Mouse (Mus musculus): ENCODE data around the gene Spata46. TPM values are rescaled to one million over a fixed set of nuclear protein-coding genes. Genes with fewer than 3 reads are reported as not detected.

Spata46 gene
- polyA plus RNA-seq, 1 experiment from 2014 or later = 1.9 TPM

- H3K4me1 ChIP-seq = no peaks in the 10 kb centered on the region
These were observed 5.5 kb upstream of the Spata46 start for GRCm38 (mm10) chr1:170303103-170303502.

DNA sequence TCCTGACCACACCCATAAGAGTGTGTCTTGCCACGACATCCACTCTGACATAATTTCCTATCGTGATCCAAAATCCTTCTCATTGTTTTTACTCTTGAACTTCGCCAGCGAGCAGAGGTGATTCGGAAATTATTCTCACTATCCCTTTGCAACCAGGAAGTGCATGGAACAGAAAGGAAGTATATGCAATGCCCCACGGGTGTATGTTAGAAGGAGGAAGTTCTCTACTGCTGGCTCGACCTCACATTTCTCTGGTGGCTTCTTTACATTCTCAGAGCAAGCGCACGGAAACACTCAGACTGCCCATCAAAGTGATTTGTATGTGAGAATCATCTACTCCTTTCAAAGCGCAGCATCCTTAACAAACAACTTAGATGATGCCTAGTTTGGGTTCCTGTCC, 3.6 kb upstream of the Spata46 start:
- Histone ChIP-seq H3K4me3 (replicated peaks) (no peak overlapping the region), H3K27me3 (replicated peaks) (no peaks in the 10 kb centered on the region), H3K9ac (no peak overlapping the region), H3K4me2 (no peak overlapping the region), H3K4me1 (no peaks in the 10 kb centered on the region), H3K36me3 (no peaks in the 10 kb centered on the region), H3K27ac (no peak overlapping the region), H3K9me3 (no peaks in the 10 kb centered on the region)
- WGBS = 77% methylated on average over 10 of the region's 10 CpGs
- ATAC-seq (ENCODE audit: insufficient read depth, low FRiP score, low read depth) = no peak

More at GRCm38 (mm10) chr1:170303103-170303502, 5.5 kb upstream of the Spata46 start:
- H3K4me2 ChIP-seq = no peak overlapping the region
- no peak overlapping the region for H3K9ac ChIP-seq
- no peaks in the 10 kb centered on the region for H3K36me3 ChIP-seq
- H3K27ac ChIP-seq = no peak overlapping the region
- ATAC-seq (ENCODE audit: insufficient read depth, low FRiP score, low read depth) = no peak
- H3K4me3 ChIP-seq (replicated peaks) = no peak overlapping the region
- H3K27me3 ChIP-seq (replicated peaks) = no peaks in the 10 kb centered on the region
- no peaks in the 10 kb centered on the region for H3K9me3 ChIP-seq
- WGBS = 84% methylated on average over 6 of the region's 6 CpGs

DNA sequence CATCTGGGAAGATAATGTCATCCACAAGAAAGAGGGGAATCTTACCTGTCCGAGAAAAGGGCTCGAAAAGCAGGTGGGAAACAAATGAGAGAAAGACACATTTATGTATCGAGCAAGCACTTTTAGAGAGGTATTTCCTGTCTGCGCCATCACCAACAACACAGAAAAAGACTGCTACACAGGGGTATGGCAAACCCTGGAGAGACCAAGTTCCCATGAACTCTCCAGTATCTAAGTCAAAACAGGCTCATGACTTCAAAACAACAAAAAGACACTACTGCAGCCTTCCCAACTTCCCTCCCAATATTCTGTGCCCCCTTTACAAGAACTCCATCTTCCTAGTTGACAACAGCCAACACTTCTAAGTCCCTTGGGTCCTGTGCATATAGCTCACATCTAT, 2.4 kb upstream of the Spata46 start, which contains the start of gene Gm7694:
Gene Gm7694, minus strand, starts transcription at position 101 of the 400 bp plus-strand sequence.
- H3K27me3 ChIP-seq (replicated peaks) = no peaks in the 10 kb centered on the region
- H3K9me3 ChIP-seq = no peaks in the 10 kb centered on the region
- 95% methylated on average over 4 of the region's 4 CpGs for WGBS
- H3K9ac ChIP-seq = no peak within 1 kb of the TSS
- H3K27ac ChIP-seq = no peak within 1 kb of the TSS
- no peaks in the 10 kb centered on the region for H3K36me3 ChIP-seq
- no peaks in the 10 kb centered on the region for H3K4me1 ChIP-seq
- H3K4me3 ChIP-seq (replicated peaks) = no peak within 1 kb of the TSS
- H3K4me2 ChIP-seq = no peak within 1 kb of the TSS
- ATAC-seq (ENCODE audit: insufficient read depth, low FRiP score, low read depth) = no peak

GRCm38 (mm10) chr1:170311431-170311830, 2.8 kb downstream of the Spata46 start:
- no peak for ATAC-seq (ENCODE audit: insufficient read depth, low FRiP score, low read depth)
- Histone ChIP-seq H3K4me1 (no peaks in the 10 kb centered on the region), H3K4me3 (replicated peaks) (no peak overlapping the region), H3K9ac (no peak overlapping the region), H3K4me2 (no peak overlapping the region), H3K9me3 (no peaks in the 10 kb centered on the region), H3K27ac (no peak overlapping the region), H3K27me3 (replicated peaks) (no peaks in the 10 kb centered on the region), H3K36me3 (no peaks in the 10 kb centered on the region)
- WGBS = 77% methylated on average over 6 of the region's 6 CpGs

DNA sequence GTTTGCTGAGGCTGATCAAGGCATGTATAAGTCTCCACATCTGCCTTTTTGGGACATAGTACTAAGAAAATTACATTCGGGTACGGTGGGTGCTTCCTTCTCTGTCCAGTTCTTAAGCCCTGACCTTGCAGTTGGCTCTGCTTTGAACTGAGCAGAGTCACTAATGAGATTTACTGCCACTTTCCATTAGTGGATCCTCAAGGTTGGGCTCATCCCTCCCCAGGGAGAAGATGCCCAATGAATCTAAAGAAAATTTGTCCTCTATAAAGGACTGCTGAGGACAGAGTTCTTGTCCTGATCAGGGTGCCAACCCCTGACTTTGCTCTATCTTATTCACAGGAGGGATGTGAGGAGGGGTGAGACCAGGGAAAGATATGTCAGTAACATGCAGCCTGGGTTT, 13.4 kb downstream of the Spata46 start:
- Histone ChIP-seq H3K4me2 (no peak overlapping the region), H3K27me3 (replicated peaks) (no peaks in the 10 kb centered on the region), H3K4me1 (no peaks in the 10 kb centered on the region), H3K4me3 (replicated peaks) (no peak overlapping the region), H3K36me3 (no peaks in the 10 kb centered on the region), H3K9ac (no peak overlapping the region), H3K9me3 (no peaks in the 10 kb centered on the region), H3K27ac (no peak overlapping the region)
- 89% methylated on average over 2 of the region's 2 CpGs for WGBS
- ATAC-seq (ENCODE audit: insufficient read depth, low FRiP score, low read depth) = no peak

GRCm38 (mm10) chr1:170323001-170323400, 14.4 kb downstream of the Spata46 start:
- Histone ChIP-seq H3K27me3 (replicated peaks) (no peaks in the 10 kb centered on the region), H3K9ac (no peak overlapping the region), H3K4me3 (replicated peaks) (no peak overlapping the region), H3K27ac (no peak overlapping the region), H3K36me3 (no peaks in the 10 kb centered on the region), H3K4me1 (no peaks in the 10 kb centered on the region), H3K4me2 (no peak overlapping the region), H3K9me3 (no peaks in the 10 kb centered on the region)
- no peak for ATAC-seq (ENCODE audit: insufficient read depth, low FRiP score, low read depth)
- 88% methylated on average over 10 of the region's 10 CpGs for WGBS

DNA sequence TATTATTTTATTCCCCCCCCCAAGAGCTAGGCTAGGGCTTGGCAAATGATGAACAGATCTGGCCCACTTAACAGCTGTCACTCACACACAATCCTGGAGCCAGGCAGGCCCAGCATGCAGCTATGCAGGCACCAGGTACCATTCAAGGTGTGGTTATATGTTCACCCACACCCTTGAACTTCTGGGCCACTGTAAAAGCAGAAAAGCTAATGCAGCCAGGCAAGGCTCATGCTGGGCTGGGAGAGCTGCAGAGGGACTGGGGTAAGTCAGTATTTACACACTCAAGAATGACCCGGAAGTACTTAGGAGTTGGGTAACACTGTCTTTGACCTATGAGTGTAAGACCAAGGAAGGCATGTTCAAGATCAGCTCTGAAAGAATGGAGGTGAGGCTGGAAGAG, 15.7 kb downstream of the Spata46 start:
- Histone ChIP-seq H3K9ac (no peak overlapping the region), H3K9me3 (no peaks in the 10 kb centered on the region), H3K27me3 (replicated peaks) (no peaks in the 10 kb centered on the region), H3K4me1 (no peaks in the 10 kb centered on the region), H3K27ac (no peak overlapping the region), H3K4me2 (no peak overlapping the region), H3K4me3 (replicated peaks) (no peak overlapping the region), H3K36me3 (no peaks in the 10 kb centered on the region)
- no peak for ATAC-seq (ENCODE audit: insufficient read depth, low FRiP score, low read depth)
- 76% methylated on average over 1 of the region's 1 CpGs for WGBS

- H3K36me3 ChIP-seq = no peaks in the 10 kb centered on the region
- no peak overlapping the region for H3K27ac ChIP-seq
- WGBS = 87% methylated on average over 4 of the region's 4 CpGs
- no peak overlapping the region for H3K4me2 ChIP-seq
- no peak for ATAC-seq (ENCODE audit: insufficient read depth, low FRiP score, low read depth)
- H3K27me3 ChIP-seq (replicated peaks) = no peaks in the 10 kb centered on the region
- no peaks in the 10 kb centered on the region for H3K4me1 ChIP-seq
- no peak overlapping the region for H3K4me3 ChIP-seq (replicated peaks)
- H3K9me3 ChIP-seq = no peaks in the 10 kb centered on the region
- no peak overlapping the region for H3K9ac ChIP-seq
These were observed 16.7 kb downstream of the Spata46 start for GRCm38 (mm10) chr1:170325277-170325676.

- no peak overlapping the region for H3K9ac ChIP-seq
- H3K27ac ChIP-seq = no peak overlapping the region
- no peaks in the 10 kb centered on the region for H3K4me1 ChIP-seq
- no peaks in the 10 kb centered on the region for H3K27me3 ChIP-seq (replicated peaks)
- H3K36me3 ChIP-seq = no peaks in the 10 kb centered on the region
- H3K4me2 ChIP-seq = no peak overlapping the region
- no peak for ATAC-seq (ENCODE audit: insufficient read depth, low FRiP score, low read depth)
- no peak overlapping the region for H3K4me3 ChIP-seq (replicated peaks)
- WGBS = 54% methylated on average over 6 of the region's 6 CpGs
- H3K9me3 ChIP-seq = no peaks in the 10 kb centered on the region
These were observed 23.3 kb downstream of the Spata46 start for GRCm38 (mm10) chr1:170331926-170332325.

- WGBS = 77% methylated on average over 4 of the region's 4 CpGs
- no peak for ATAC-seq (ENCODE audit: insufficient read depth, low FRiP score, low read depth)
- no peaks in the 10 kb centered on the region for H3K36me3 ChIP-seq
- H3K9ac ChIP-seq = no peak overlapping the region
- no peaks in the 10 kb centered on the region for H3K4me1 ChIP-seq
- no peaks in the 10 kb centered on the region for H3K9me3 ChIP-seq
- no peak overlapping the region for H3K4me2 ChIP-seq
- H3K27me3 ChIP-seq (replicated peaks) = no peaks in the 10 kb centered on the region
- no peak overlapping the region for H3K27ac ChIP-seq
- no peak overlapping the region for H3K4me3 ChIP-seq (replicated peaks)
These were observed 24.2 kb downstream of the Spata46 start for GRCm38 (mm10) chr1:170332775-170333174.

DNA sequence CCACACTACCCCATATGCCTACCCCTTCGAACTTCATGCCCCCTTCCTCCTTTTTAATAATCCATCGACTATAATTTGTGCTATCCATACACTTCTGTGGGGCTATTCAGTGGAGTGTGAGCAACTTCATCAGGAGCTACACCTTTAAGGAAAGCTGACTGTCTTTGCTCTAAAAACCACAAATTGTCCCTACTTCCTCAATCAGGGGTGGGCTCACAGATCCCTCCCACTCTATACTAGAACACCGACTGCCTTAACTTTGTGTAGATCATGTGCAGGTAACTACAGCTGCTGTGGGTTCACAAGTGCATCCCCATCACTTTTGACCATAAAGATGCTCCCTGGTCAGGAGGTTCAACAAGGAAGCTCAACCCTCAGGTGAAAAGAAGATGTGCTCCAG, 31.3 kb downstream of the Spata46 start:
- Histone ChIP-seq H3K27ac (no peak overlapping the region), H3K27me3 (replicated peaks) (no peaks in the 10 kb centered on the region), H3K4me2 (no peak overlapping the region), H3K36me3 (no peaks in the 10 kb centered on the region), H3K4me1 (no peaks in the 10 kb centered on the region), H3K4me3 (replicated peaks) (no peak overlapping the region), H3K9me3 (no peaks in the 10 kb centered on the region), H3K9ac (no peak overlapping the region)
- ATAC-seq (ENCODE audit: insufficient read depth, low FRiP score, low read depth) = no peak
- WGBS = 88% methylated on average over 3 of the region's 3 CpGs

DNA sequence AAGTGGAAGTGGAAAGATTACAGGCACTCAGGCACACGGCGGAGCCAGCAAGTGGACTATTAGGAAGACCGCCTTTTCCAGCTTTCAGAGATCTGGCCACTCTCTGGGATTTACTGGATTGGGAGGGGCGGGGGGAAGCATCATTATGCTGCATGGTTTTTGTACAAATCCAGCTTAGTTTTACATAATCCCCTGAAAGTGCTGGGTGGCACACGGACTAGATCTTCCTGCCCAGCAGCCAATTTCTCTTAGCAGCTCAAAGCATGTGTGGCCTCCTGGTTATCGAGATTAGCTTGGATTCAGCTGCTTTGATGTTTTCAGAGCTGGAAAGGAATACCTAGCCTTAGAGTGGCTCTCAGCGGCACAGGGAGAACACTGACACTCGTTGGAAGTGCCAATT, 34.5 kb downstream of the Spata46 start:
- no peak overlapping the region for H3K4me2 ChIP-seq
- H3K9me3 ChIP-seq = no peaks in the 10 kb centered on the region
- ATAC-seq (ENCODE audit: insufficient read depth, low FRiP score, low read depth) = no peak
- H3K36me3 ChIP-seq = no peaks in the 10 kb centered on the region
- H3K9ac ChIP-seq = no peak overlapping the region
- H3K27me3 ChIP-seq (replicated peaks) = no peaks in the 10 kb centered on the region
- no peaks in the 10 kb centered on the region for H3K4me1 ChIP-seq
- 79% methylated on average over 8 of the region's 8 CpGs for WGBS
- H3K4me3 ChIP-seq (replicated peaks) = no peak overlapping the region
- no peak overlapping the region for H3K27ac ChIP-seq

DNA sequence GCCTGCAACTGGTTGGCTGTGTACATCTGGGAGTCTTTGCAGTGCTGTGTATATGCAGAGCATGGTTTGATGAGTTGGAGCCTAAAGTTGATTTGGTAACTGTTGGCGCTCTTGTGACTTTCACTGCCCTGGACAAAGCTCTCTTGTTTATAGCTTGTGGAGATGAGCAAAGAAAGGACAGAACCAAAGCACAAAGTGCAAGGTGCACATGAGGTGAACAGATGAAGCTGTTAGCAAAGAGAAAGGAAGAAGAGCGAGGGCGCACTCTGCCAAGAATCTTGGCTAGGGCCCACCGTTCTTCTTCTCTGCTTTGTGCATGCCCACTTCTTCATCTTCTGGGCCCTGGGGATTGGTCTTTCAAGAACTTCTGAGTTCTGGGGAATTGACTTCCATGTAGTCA, 35.3 kb downstream of the Spata46 start:
- Histone ChIP-seq H3K4me3 (replicated peaks) (no peak overlapping the region), H3K27me3 (replicated peaks) (no peaks in the 10 kb centered on the region), H3K9ac (no peak overlapping the region), H3K9me3 (no peaks in the 10 kb centered on the region), H3K27ac (no peak overlapping the region), H3K4me1 (no peaks in the 10 kb centered on the region), H3K4me2 (no peak overlapping the region), H3K36me3 (no peaks in the 10 kb centered on the region)
- 95% methylated on average over 4 of the region's 4 CpGs for WGBS
- no peak for ATAC-seq (ENCODE audit: insufficient read depth, low FRiP score, low read depth)
